Mouse (Mus musculus): ENCODE measurements around the gene Spin2c. TPM values are rescaled to one million over a fixed set of nuclear protein-coding genes. Genes with fewer than 3 reads are reported as not detected.

The Spin2c gene
- 14.3 and 23.4 TPM in 2 replicates for total RNA-seq (2014; rRNA removed)
- 33.0 and 33.4 TPM in 2 replicates for polyA plus RNA-seq (2015; fragmentation: Nextera tagmentation; extraction: Ambion mirVana)

DNA sequence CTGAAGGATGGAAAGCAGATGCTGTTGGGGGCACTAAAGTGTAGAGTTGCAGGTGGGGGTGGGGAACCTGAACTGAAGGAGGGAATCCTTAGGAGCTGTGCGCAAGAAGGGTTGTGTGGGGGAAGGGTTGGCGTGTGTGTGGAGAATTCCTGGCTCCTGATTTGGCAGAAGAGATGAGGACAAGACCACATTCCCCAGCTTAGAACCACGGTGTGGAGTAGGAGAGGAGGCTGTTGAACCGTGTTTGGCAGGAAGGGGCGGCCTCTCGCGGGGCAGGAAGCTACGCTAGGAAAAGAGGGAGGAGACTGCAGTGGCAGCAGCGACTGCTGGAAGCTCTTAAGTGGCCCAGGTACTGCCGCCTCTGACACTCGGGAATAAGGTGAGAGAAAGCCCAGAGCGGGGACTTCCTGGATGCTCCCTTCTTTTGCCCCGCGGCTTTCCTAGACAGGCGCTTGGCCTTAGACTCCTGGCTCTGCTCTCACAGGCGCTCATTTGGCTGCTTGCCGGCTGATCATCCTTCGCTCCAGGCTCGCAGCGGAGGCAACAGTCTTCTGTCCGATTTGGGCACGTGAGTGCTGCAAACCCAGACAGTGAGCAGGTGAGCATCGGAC, at the start of gene Spin2c:
Gene Spin2c (plus strand): TSS at position 275 of the 611 bp plus-strand sequence.
- peak within 1 kb of the TSS; percentile 51 for H3K4me3 ChIP-seq (ENCODE audit: low read depth, low read length)
- no peaks in the 10 kb centered on the region for H3K27me3 ChIP-seq (ENCODE audit: insufficient read depth, low read length)
- no peaks in the 10 kb centered on the region for H3K9me3 ChIP-seq (ENCODE audit: low read length)
- ATAC-seq (ENCODE audit: low FRiP score) (peak; percentile 96), DNase-seq (ENCODE audit: low spot score) (peak; percentile 60)
- peak; percentile 36 for TF ChIP-seq CTCF (IDR thresholded peaks at IDR 0.05)
- H3K9ac ChIP-seq (replicated peaks; ENCODE audit: low read length, poor library complexity, severe bottlenecking) = peak within 1 kb of the TSS; percentile 52; the same call in 1 of the 2 replicates
- H3K27ac ChIP-seq (ENCODE audit: low read depth, low read length) = peak within 1 kb of the TSS; percentile 75
- no peaks in the 10 kb centered on the region for H3K4me1 ChIP-seq (ENCODE audit: insufficient read depth, low read length)
- no peaks in the 10 kb centered on the region for H3K36me3 ChIP-seq (ENCODE audit: insufficient read depth, low read length)
- peak within 1 kb of the TSS; percentile 45 for H3K4me2 ChIP-seq (ENCODE audit: low read depth, low read length, poor library complexity, severe bottlenecking)
- 13% methylated on average over 21 of the region's 23 CpGs for WGBS

DNA sequence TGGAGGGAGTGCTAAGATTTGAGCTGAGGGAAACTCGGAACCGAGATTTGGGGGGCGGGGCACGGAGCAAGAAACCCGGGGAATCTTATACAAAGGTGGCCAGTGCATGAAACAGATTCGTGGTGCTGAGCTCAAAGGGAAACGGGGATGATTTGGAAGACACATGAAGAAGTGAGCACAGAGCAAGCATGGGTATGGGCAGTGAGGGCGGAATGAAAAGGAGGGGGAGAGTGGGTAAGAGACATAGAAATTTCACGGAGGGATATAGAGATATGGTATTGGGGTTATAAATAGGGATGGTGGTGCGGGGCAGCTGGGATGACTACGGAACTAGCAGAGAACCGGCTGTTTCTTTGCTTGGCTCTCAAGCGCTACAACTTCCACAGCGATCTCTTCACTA, 581 bp downstream of the Spin2c start:
- WGBS = 15% methylated on average over 14 of the region's 14 CpGs
- Histone ChIP-seq H3K9ac (replicated peaks; ENCODE audit: low read length, poor library complexity, severe bottlenecking) (peak overlapping the region; percentile 52; the same call in 1 of the 2 replicates), H3K4me3 (ENCODE audit: low read depth, low read length) (peak overlapping the region; percentile 51), H3K4me1 (ENCODE audit: insufficient read depth, low read length) (no peaks in the 10 kb centered on the region), H3K4me2 (ENCODE audit: low read depth, low read length, poor library complexity, severe bottlenecking) (peak overlapping the region; percentile 45), H3K27me3 (ENCODE audit: insufficient read depth, low read length) (no peaks in the 10 kb centered on the region), H3K9me3 (ENCODE audit: low read length) (no peaks in the 10 kb centered on the region), H3K36me3 (ENCODE audit: insufficient read depth, low read length) (no peaks in the 10 kb centered on the region), H3K27ac (ENCODE audit: low read depth, low read length) (peak overlapping the region; percentile 75)
- no peak for DNase-seq (ENCODE audit: low spot score)
- ATAC-seq (ENCODE audit: low FRiP score) = peak; percentile 71
- no peak for TF ChIP-seq CTCF (IDR thresholded peaks at IDR 0.05)

Other genes with a start within 250 kb of the Spin2c start
- gene Kctd12b, start 135.8 kb upstream of the Spin2c start, total RNA-seq (2014; rRNA removed) = 5.8 and 6.3 TPM in 2 replicates
- gene Kctd12b, start 135.8 kb upstream of the Spin2c start, polyA plus RNA-seq (2015; fragmentation: Nextera tagmentation; extraction: Ambion mirVana) = 2.7 and 3.6 TPM in 2 replicates
- 73.0 and 89.6 TPM in 2 replicates for gene Nbdy, start 108.6 kb upstream of the Spin2c start, total RNA-seq (2014; rRNA removed)
- 201 TPM in 2 replicates for gene Nbdy, start 108.6 kb upstream of the Spin2c start, polyA plus RNA-seq (2015; fragmentation: Nextera tagmentation; extraction: Ambion mirVana)
- gene Samt1, start 180.4 kb downstream of the Spin2c start, total RNA-seq (2014; rRNA removed) = not detected in 2 replicates
- not detected in 2 replicates for gene Samt1, start 180.4 kb downstream of the Spin2c start, polyA plus RNA-seq (2015; fragmentation: Nextera tagmentation; extraction: Ambion mirVana)
- gene 4921511M17Rik, start 201.6 kb downstream of the Spin2c start, total RNA-seq (2014; rRNA removed) = not detected in 2 replicates
- not detected in 2 replicates for gene 4921511M17Rik, start 201.6 kb downstream of the Spin2c start, polyA plus RNA-seq (2015; fragmentation: Nextera tagmentation; extraction: Ambion mirVana)
- not detected in 2 replicates for gene Gm10057, start 222.8 kb downstream of the Spin2c start, total RNA-seq (2014; rRNA removed)
- gene Gm10057, start 222.8 kb downstream of the Spin2c start, polyA plus RNA-seq (2015; fragmentation: Nextera tagmentation; extraction: Ambion mirVana) = not detected in 2 replicates